Mouse (Mus musculus) MEL (cell line): ENCODE data around the gene Wdr64. TPM values are rescaled to one million over a fixed set of nuclear protein-coding genes. Genes with fewer than 3 reads are reported as not detected.

ENCODE experiments used
- DNase-seq: peaks from one replicate; pipeline ENCODE4 v3.0.0; 2011; ENCODE audit warnings: low read depth, low spot score
- H3K27ac ChIP-seq: 2 replicates; pipeline ENCODE4 v1.5.1; 2012; ENCODE audit warnings: low read depth, mild to moderate bottlenecking, control low read depth, low read length, moderate library complexity; ENCODE audit not compliant: control insufficient read depth
- H3K27me3 ChIP-seq, 2 experiments: fragments of 150-350 bp in 1 of 2; sonication (generic) in 1 of 2; 2 replicates each; pipeline ENCODE4 v1.6.1; 2012; ENCODE audit warnings: low read length in 2 of 2, mild to moderate bottlenecking in 2 of 2, improper control_type of control experiment in 1 of 2, moderate library complexity in 1 of 2; ENCODE audit not compliant: insufficient read depth in 2 of 2, control insufficient read depth in 1 of 2
- H3K36me3 ChIP-seq, 2 experiments: 2 replicates each; pipeline ENCODE4 v1.6.1; 2012 to 2014; ENCODE audit warnings: low read length in 2 of 2, improper control_type of control experiment in 1 of 2, inconsistent platforms in 1 of 2, mild to moderate bottlenecking in 1 of 2; ENCODE audit not compliant: insufficient read depth in 2 of 2, control insufficient read depth in 1 of 2
- H3K4me1 ChIP-seq, 2 experiments: fragments of 150-350 bp in 1 of 2; sonication (generic) in 1 of 2; 2 replicates each; pipeline ENCODE4 v1.6.1; 2012; ENCODE audit warnings: low read length in 2 of 2, improper control_type of control experiment in 1 of 2, mild to moderate bottlenecking in 1 of 2; ENCODE audit not compliant: insufficient read depth in 2 of 2, control insufficient read depth in 1 of 2
- H3K4me3 ChIP-seq, 2 experiments: fragments of 150-350 bp in 1 of 2; sonication (generic) in 1 of 2; 2 replicates each; pipeline ENCODE4 v1.5.1; 2012; ENCODE audit warnings: low read depth in 2 of 2, low read length in 2 of 2, mild to moderate bottlenecking in 2 of 2, moderate library complexity in 2 of 2, control low read depth in 1 of 2, improper control_type of control experiment in 1 of 2; ENCODE audit not compliant: control insufficient read depth in 1 of 2, insufficient read depth in 1 of 2
- H3K79me2 ChIP-seq: 2 replicates; pipeline ENCODE4 v1.6.1; 2012; ENCODE audit warnings: mild to moderate bottlenecking, low read length, moderate library complexity; ENCODE audit not compliant: control insufficient read depth, poor library complexity, insufficient read depth
- H3K9ac ChIP-seq: 2 replicates; pipeline ENCODE4 v1.6.1; 2012; ENCODE audit warnings: low read depth, mild to moderate bottlenecking, control low read depth, low read length, moderate library complexity; ENCODE audit not compliant: control insufficient read depth, poor library complexity, severe bottlenecking
- H3K9me3 ChIP-seq: fragments of 150-350 bp; sonication (generic); replicated peaks from 2 replicates; pipeline ENCODE4 v1.6.1; 2012; ENCODE audit warnings: mild to moderate bottlenecking, low read length, improper control_type of control experiment, moderate library complexity; ENCODE audit not compliant: insufficient read depth
- CHD1 ChIP-seq: IDR thresholded peaks from 2 replicates; pipeline ENCODE4 v1.6.1; 2012; ENCODE audit warnings: low read depth, mild to moderate bottlenecking, inconsistent platforms, low read length, improper control_type of control experiment
- CTCF ChIP-seq, 3 experiments: IDR thresholded peaks in 2 of 3; conservative IDR thresholded peaks in 1 of 3; 2 replicates each; pipeline ENCODE4 v1.5.1; 2011 to 2012; ENCODE audit warnings: low read length in 3 of 3, low read depth in 2 of 3, mild to moderate bottlenecking in 2 of 3, improper control_type of control experiment in 1 of 3, inconsistent platforms in 1 of 3, mixed read lengths in 1 of 3, moderate library complexity in 1 of 3; ENCODE audit not compliant: control insufficient read depth in 1 of 3, insufficient read depth in 1 of 3, poor library complexity in 1 of 3, severe bottlenecking in 1 of 3
- E2F4 ChIP-seq: IDR thresholded peaks from 2 replicates; pipeline ENCODE4 v1.6.1; 2011; ENCODE audit warnings: low read depth, low read length, improper control_type of control experiment, borderline replicate concordance
- EP300 ChIP-seq, 2 experiments: IDR thresholded peaks; 2 replicates each; pipeline ENCODE4 v1.6.1; 2011; ENCODE audit warnings: improper control_type of control experiment in 2 of 2, low read length in 2 of 2, low read depth in 1 of 2, mild to moderate bottlenecking in 1 of 2
- GATA1 ChIP-seq: IDR thresholded peaks from 2 replicates; pipeline ENCODE4 v1.6.1; 2011; ENCODE audit warnings: low read depth, low read length, improper control_type of control experiment
- JUND ChIP-seq: IDR thresholded peaks from 2 replicates; pipeline ENCODE4 v1.6.1; 2011; ENCODE audit warnings: low read depth, mild to moderate bottlenecking, improper control_type of control experiment, low read length
- MAX ChIP-seq: IDR thresholded peaks from 2 replicates; pipeline ENCODE4 v1.6.1; 2011; ENCODE audit warnings: low read length, improper control_type of control experiment
- MAZ ChIP-seq: IDR thresholded peaks from 2 replicates; pipeline ENCODE4 v1.6.1; 2012; ENCODE audit warnings: low read depth, mild to moderate bottlenecking, inconsistent platforms, low read length, improper control_type of control experiment
- MEF2A ChIP-seq: IDR thresholded peaks from 2 replicates; pipeline ENCODE4 v1.6.1; 2014; ENCODE audit warnings: low read depth, mild to moderate bottlenecking, inconsistent platforms, low read length, improper control_type of control experiment; ENCODE audit not compliant: poor library complexity, insufficient replicate concordance, severe bottlenecking; ENCODE audit errors: extremely low read depth
- MYB ChIP-seq: IDR thresholded peaks from 2 replicates; pipeline ENCODE4 v1.6.1; 2011; ENCODE audit warnings: mild to moderate bottlenecking, low read depth, low read length, improper control_type of control experiment
- MYC ChIP-seq: IDR thresholded peaks from 2 replicates; pipeline ENCODE4 v1.6.1; 2011; ENCODE audit warnings: low read depth, mild to moderate bottlenecking, low read length, improper control_type of control experiment, moderate library complexity
- NELFE ChIP-seq: IDR thresholded peaks from 2 replicates; pipeline ENCODE4 v1.6.1; 2011; ENCODE audit warnings: low read depth, low read length, improper control_type of control experiment
- NRF1 ChIP-seq: IDR thresholded peaks from 2 replicates; pipeline ENCODE4 v1.6.1; 2014; ENCODE audit warnings: low read depth, mild to moderate bottlenecking, inconsistent platforms, low read length, improper control_type of control experiment, moderate library complexity; ENCODE audit not compliant: poor library complexity, insufficient read depth, severe bottlenecking
- POLR2AphosphoS5 ChIP-seq: IDR thresholded peaks from 2 replicates; pipeline ENCODE4 v1.6.1; 2012; ENCODE audit warnings: low read depth, borderline replicate concordance, mild to moderate bottlenecking, inconsistent platforms, low read length, moderate library complexity, mixed read lengths
- SMC3 ChIP-seq: IDR thresholded peaks from 2 replicates; pipeline ENCODE4 v1.6.1; 2011; ENCODE audit warnings: low read depth, low read length, improper control_type of control experiment
- TBP ChIP-seq: IDR thresholded peaks from 2 replicates; pipeline ENCODE4 v1.8.0; 2011; ENCODE audit warnings: low read depth, low read length, improper control_type of control experiment
- USF2 ChIP-seq, 2 experiments: IDR thresholded peaks; 2 replicates each; pipeline ENCODE4 v1.6.1; 2011 to 2012; ENCODE audit warnings: improper control_type of control experiment in 2 of 2, low read length in 2 of 2, borderline replicate concordance in 1 of 2, inconsistent platforms in 1 of 2, low read depth in 1 of 2, mild to moderate bottlenecking in 1 of 2; ENCODE audit not compliant: insufficient read depth in 1 of 2
- ZMIZ1 ChIP-seq: IDR thresholded peaks from 2 replicates; pipeline ENCODE4 v1.6.1; 2012; ENCODE audit warnings: low read depth, mild to moderate bottlenecking, inconsistent platforms, low read length, improper control_type of control experiment, moderate library complexity
- ZNF384 ChIP-seq: IDR thresholded peaks from 2 replicates; pipeline ENCODE4 v1.6.1; 2012; ENCODE audit warnings: low read depth, mild to moderate bottlenecking, inconsistent platforms, low read length, improper control_type of control experiment
- polyA plus RNA-seq, 2 experiments: library from polyadenylated mRNA; stranded (reverse) in 1 of 2; unstranded in 1 of 2; fragments of >175 nt in 1 of 2; fragments of >200 nt in 1 of 2; gene quantifications; 2 replicates each; pipeline versions ENCODE4 v1.2.1 to v1.2.4; 2012; ENCODE audit warnings: low replicate concordance in 2 of 2, low read depth in 1 of 2; ENCODE audit not compliant: insufficient read length in 2 of 2, insufficient read depth in 1 of 2, missing spikeins in 1 of 2
- total RNA-seq: library from RNA; depleted of rRNA; stranded (reverse); fragments of 300-350 nt; gene quantifications from 2 replicates; pipeline ENCODE4 v1.2.3, GENCODE M21; 2012

Wdr64 gene
- total and polyA plus RNA-seq, 3 experiments, result 0.31 TPM; not detected in 2

DNA sequence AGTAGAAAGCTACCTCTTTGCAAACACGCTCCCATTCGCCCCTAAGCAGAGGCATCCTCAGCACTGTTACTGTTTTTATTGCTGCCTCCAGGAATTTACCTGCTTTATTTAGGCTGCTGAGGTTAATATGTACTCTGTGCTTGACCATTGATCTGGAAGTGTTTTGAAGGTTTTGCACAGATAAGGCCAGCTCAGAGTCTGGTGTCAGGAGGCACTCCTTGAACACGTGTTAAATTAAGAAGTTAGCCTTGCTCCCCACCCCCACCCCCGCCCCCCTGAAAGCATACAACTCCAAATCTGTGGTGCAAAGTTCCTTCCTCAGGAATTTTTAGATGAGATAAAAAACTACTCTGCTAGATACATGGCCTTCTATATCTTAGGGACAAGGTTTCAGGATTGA is 2.8 kb downstream of the Wdr64 start:
- TF ChIP-seq MEF2A, result no peak
- TF ChIP-seq MAX, result no peak
- TF ChIP-seq SMC3, result no peak
- no peak for TF ChIP-seq MYC
- TF ChIP-seq POLR2AphosphoS5, result no peak
- no peaks in the 10 kb centered on the region for H3K9me3 ChIP-seq
- no peak overlapping the region for H3K4me3 ChIP-seq
- no peak overlapping the region for H3K9ac ChIP-seq
- no peaks in the 10 kb centered on the region for H3K79me2 ChIP-seq
- DNase-seq, result no peak
- H3K4me1 ChIP-seq, result no peaks in the 10 kb centered on the region
- no peaks in the 10 kb centered on the region for H3K27me3 ChIP-seq
- H3K36me3 ChIP-seq, result no peaks in the 10 kb centered on the region
- no peak overlapping the region for H3K27ac ChIP-seq

GRCm38 (mm10) chr1:175707599-175707998 is 9.2 kb downstream of the Wdr64 start:
- no peak overlapping the region for H3K9ac ChIP-seq
- DNase-seq, result no peak
- H3K4me1 ChIP-seq, result no peaks in the 10 kb centered on the region
- no peaks in the 10 kb centered on the region for H3K9me3 ChIP-seq
- no peaks in the 10 kb centered on the region for H3K27me3 ChIP-seq
- H3K36me3 ChIP-seq, result no peaks in the 10 kb centered on the region
- no peak overlapping the region for H3K27ac ChIP-seq
- TF ChIP-seq MAZ (no peak), USF2 (IDR thresholded peaks at IDR 0.05; ENCODE audit: borderline replicate concordance in 1 of 2, insufficient read depth in 1 of 2, low read depth in 1 of 2, low read length in 2 of 2) (no peak), ZMIZ1 (no peak), POLR2AphosphoS5 (no peak), NELFE (no peak), E2F4 (no peak), CHD1 (no peak), NRF1 (no peak), CTCF (IDR thresholded peaks at IDR 0.05 in 2 of 3, conservative IDR thresholded peaks at IDR 0.05 in 1 of 3; ENCODE audit: control insufficient read depth in 1 of 3, insufficient read depth in 1 of 3, low read depth in 2 of 3, low read length in 3 of 3, poor library complexity in 1 of 3, severe bottlenecking in 1 of 3) (no peak), EP300 (IDR thresholded peaks at IDR 0.05; ENCODE audit: low read depth in 1 of 2, low read length in 2 of 2) (no peak), GATA1 (no peak), TBP (no peak), ZNF384 (no peak), MYB (no peak), JUND (no peak)
- H3K4me3 ChIP-seq, result no peak overlapping the region
- no peaks in the 10 kb centered on the region for H3K79me2 ChIP-seq
